Mouse (Mus musculus) layer of hippocampus, adult 2 months (tissue): ENCODE measurements at regions not wholly inside any gene's neighbourhood (a gene's known extent, or its start where the extent isn't known, plus 50 kb on each side); places are given as distances from the start of the nearest gene placed in this dataset.
A peak's percentile ranks its signal among the peaks of the same experiment; 100 is the strongest.

Source experiments
- DNase-seq, 2 experiments: peaks; one replicate each; pipeline ENCODE4 v3.0.0; 2022; ENCODE audit warnings: low spot score in 2 of 2
- H3K27ac ChIP-seq: fragments of 200-600 bp; 2 replicates; pipeline ENCODE4 v1.8.1; 2022
- H3K4me3 ChIP-seq: fragments of 200-600 bp; 2 replicates; pipeline ENCODE4 v1.8.1; 2022; ENCODE audit warnings: mild to moderate bottlenecking
- CTCF ChIP-seq: fragments of 200-600 bp; conservative IDR thresholded peaks from 2 replicates; pipeline ENCODE4 v1.8.1; 2022; ENCODE audit warnings: antibody characterized with exemption, mild to moderate bottlenecking, moderate library complexity

DNA sequence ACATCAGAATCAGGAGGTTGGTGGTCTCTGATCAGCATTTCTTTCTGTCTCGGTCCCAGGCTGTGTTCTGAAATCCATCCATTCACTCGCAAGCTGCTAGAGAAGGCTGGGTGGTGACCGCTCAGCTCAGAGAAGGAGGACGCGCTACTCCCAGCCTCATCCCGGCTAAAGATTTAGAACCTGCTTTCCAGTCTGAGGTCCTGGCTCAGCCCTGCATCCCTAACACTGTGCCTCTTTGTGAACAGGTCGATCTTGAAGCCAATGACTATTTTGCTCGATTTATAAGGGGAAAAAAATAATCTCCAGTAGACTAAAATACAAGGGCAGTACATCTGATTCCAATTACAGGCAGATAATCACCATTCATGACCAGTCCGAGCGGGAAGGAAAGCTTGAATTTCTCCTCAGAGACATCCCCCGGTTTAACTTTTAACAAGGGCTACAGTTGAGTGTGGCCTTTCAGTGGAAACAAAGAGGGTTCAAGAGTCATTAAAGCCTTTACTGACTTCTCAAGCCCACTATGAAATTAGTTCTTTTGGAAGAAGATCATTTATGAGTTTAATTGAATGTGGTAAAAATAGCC, 280.6 kb downstream of the Wdr11 start:
- TF ChIP-seq CTCF = no peak
- Histone ChIP-seq H3K4me3 (no peak overlapping the region), H3K27ac (no peak overlapping the region)
- DNase-seq = no peak

DNA sequence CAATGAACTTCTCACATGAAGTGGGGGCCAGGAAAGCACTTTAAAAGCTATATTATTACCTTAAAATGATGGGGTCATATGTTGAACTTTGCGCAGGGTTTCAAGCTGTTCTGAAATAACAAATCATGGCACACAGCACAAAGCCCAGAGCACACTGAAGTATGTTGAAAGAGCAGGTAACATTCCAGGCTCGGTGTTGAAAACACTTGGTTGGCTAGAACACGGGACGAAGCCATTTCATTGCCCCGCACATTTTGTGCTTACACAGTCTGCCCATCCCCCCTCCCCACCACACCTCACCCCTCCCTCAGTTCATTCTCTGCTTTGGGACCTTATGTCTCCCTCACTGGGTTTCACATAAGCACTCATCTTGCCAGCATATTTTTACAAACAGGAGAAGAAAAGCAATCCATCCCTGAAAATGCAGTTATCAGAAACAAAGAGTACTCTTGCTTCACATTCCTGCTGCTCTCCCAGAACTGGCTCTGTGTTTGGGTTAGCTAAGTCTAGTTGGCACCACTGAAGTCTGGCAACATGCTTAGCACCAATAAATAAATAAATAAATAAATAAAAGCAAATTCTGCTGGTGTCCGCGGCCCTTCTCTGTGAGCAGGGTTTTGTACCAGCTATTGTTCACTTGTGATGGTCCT, 284.7 kb downstream of the Wdr11 start:
- peak in 1 of 2 experiments; percentile 7 for DNase-seq
- Histone ChIP-seq H3K27ac (no peak overlapping the region), H3K4me3 (no peak overlapping the region)
- no peak for TF ChIP-seq CTCF

DNA sequence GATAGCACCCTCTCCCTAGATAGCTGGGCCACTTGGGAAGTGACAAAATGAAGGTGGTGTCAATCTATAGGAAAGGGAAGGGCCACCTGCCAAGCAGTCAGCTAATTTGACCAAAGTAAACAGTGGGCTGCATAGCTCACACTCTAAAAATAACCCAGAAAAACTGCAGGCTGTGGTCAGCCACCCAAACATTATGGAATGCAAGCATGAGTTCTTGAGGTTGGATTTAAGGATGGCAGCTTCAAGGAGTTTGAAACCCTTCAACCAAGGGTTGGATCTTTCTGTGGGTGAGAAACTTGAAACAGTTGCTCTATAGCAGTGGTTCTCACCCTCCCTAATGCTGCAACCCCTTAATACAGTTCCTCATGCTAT, 285.2 kb downstream of the Wdr11 start:
- Histone ChIP-seq H3K4me3 (no peak overlapping the region), H3K27ac (no peak overlapping the region)
- TF ChIP-seq CTCF = no peak
- no peak for DNase-seq

DNA sequence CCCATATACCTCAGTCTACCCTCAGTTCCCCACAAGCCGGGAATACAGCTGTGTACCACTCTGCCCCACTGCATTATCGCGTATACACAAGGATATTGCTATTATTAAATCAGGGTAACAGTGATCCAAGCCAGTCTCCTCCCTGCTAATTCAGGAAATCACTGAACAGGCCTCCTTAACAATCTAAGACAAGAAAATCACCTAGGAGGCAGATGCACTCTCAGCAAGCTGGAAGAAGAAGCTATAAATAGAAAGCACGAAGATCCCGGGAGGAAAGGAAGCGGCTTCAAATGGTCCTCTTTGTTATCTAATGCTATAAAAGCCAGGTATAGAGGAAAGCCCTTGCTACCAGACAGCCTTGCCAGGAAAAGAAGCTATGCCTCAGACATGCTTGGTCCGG, 304.6 kb downstream of the Wdr11 start:
- no peak overlapping the region for H3K4me3 ChIP-seq
- no peak overlapping the region for H3K27ac ChIP-seq
- TF ChIP-seq CTCF = no peak
- no peak for DNase-seq

DNA sequence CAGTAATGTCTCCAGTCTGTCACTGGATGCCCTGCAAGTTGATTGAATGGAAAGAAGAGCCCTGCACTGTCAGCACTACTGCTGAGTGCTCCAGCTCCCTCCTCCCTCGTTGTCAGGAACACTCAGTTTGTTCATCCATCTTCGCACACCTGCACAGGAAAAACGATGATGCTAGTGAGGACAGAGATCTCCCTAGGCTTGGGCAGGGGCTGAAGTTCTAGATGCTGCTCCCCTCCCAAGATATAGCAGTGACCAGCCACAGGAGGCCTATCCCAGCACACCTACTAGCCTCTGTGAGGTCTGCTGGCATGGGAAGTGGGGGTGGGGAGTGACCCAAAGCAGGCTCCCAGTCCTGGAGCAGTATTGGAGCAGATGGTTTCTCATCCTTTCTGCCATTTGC, 305.8 kb downstream of the Wdr11 start:
- H3K4me3 ChIP-seq = no peak overlapping the region
- no peak for TF ChIP-seq CTCF
- H3K27ac ChIP-seq = no peak overlapping the region
- no peak for DNase-seq

DNA sequence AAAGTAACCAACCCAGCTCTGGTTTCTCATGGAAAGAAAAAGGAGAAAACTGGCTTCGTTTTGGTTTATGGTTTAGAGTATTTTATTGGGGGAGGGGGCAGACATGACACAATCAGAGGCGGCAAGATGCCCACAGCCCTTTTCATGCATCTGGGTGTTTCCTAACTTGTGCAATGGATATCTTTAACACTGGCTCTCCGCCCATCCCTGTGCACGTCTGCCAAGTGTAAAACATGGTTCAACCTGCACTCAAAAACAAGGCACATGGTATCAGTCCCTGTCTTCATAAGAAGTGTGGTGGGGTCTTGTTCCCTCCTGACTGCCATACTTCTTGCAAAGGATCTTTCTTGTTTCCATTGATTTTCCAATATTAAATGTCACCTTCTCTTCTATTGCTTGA, 310.6 kb downstream of the Wdr11 start:
- Histone ChIP-seq H3K4me3 (no peak overlapping the region), H3K27ac (no peak overlapping the region)
- no peak for TF ChIP-seq CTCF
- DNase-seq = no peak

DNA sequence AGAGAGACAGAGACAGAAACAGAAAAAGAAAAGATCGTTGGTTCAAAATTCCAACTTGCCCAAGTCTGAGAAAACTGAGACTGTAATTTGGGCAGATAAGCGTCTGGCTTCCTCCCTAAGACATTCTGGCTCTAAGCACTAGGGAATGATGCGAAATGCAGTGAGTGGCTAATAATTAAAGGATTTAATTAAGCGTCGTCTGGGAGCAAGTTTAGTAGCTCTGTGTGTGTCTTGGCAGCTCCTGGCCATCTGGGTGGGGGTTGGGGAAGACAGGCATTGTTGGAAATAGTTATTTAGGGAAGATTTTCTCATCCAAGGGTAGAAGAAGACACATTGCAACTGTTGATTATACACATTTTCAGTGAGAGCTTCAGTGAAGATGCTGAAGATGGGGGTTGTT, 311.5 kb downstream of the Wdr11 start:
- H3K4me3 ChIP-seq = no peak overlapping the region
- no peak overlapping the region for H3K27ac ChIP-seq
- DNase-seq = no peak
- no peak for TF ChIP-seq CTCF

DNA sequence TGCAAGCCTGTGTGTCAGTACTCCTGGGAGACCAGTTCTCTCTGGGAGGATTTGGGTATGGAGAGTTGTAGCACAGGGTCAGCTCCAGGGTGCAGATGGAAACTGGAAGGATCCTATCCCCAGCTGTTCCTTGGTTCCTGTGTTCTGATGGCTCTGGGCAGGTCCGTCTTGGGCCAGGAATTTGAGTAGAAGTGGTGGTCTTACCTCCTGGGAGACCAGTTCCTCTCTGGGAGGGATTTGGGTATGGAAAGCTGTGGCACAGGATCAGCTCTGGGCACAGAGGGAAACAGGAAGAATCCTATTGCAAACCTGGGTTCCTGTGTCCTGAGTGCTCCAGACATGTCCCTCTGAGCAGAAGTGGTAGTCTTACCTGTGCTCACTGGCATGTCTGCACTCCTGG, 314.5 kb downstream of the Wdr11 start:
- H3K27ac ChIP-seq = no peak overlapping the region
- no peak for TF ChIP-seq CTCF
- no peak for DNase-seq
- H3K4me3 ChIP-seq = no peak overlapping the region

DNA sequence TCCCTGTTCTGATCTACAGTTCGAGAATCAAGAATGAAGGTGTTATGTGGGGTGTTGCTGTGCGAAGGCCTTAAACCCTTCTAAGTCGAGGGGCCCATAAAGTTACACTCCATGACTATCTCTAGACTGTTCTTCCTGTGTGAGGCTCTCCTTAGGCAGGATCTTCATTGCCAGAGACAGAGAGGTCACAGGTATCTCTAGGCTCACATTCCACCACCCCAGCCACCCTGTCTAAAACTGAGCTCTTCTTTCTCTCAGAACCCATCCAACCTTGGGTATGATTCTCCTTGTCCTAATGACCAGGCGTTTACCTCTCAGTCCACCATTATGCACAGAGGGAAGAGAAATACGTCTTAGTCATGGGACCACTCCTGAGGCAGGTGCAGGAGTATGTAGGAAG, 317.2 kb downstream of the Wdr11 start:
- H3K4me3 ChIP-seq = no peak overlapping the region
- no peak overlapping the region for H3K27ac ChIP-seq
- no peak for TF ChIP-seq CTCF
- no peak for DNase-seq

DNA sequence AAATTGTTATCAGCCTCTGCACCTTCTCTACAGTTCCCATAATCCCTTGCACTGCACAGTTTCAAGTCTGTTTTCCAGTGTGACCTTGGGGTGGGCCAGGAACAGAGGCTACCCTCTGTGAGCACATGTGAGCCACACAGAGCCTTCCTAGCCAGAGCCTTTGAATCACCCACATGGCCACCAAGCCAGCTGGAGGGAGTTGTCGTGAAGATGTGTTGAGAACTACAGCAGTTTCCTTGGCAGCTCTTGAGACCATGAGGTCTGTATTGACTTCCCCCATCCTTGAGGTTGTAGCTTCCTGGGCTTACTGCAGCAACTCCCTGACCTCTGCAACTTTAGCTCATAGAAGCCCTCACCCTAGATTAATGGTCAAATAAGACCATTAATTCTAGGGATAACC, 318.1 kb downstream of the Wdr11 start:
- no peak for TF ChIP-seq CTCF
- DNase-seq = no peak
- H3K4me3 ChIP-seq = no peak overlapping the region
- no peak overlapping the region for H3K27ac ChIP-seq

DNA sequence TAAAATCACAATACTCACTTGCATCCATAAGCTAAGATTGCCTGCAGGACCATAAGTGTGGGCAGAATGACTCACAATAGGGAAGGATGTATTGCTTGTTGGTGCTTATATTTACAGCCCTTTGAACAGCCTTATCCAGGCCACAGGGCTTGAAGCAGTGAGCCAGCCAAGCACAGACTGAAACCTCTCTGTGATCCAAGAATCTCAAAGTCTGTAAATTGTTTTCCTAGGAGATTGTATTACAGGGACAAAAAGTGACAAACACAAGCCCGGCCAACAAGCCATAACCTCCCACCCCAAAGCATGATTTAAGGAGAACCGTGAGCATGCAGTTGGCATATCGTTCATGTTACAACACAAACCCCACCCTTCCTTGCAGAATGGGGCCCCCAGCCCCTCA, 319.2 kb downstream of the Wdr11 start:
- DNase-seq = no peak
- TF ChIP-seq CTCF = no peak
- H3K27ac ChIP-seq = no peak overlapping the region
- no peak overlapping the region for H3K4me3 ChIP-seq

DNA sequence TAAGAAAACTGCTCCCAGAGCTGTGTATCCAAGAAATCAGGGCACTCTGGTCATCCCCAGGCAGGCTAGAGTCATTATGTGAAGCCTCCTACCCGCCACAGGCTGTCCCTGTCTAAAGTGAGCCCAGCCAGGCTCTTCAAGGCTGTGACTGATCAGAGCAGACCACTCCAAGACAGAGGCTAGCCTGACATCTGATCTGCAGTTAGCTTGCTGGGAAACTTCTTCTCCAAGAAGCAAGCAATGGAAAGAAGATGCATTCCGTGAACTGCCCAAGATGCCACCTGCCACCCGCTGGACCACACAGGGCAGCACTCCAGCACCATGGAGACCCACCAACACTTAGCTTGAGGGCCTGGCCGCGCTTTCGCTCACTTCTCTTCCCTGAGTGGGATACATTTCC, 323.2 kb downstream of the Wdr11 start:
- Histone ChIP-seq H3K27ac (no peak overlapping the region), H3K4me3 (no peak overlapping the region)
- DNase-seq = no peak
- no peak for TF ChIP-seq CTCF

DNA sequence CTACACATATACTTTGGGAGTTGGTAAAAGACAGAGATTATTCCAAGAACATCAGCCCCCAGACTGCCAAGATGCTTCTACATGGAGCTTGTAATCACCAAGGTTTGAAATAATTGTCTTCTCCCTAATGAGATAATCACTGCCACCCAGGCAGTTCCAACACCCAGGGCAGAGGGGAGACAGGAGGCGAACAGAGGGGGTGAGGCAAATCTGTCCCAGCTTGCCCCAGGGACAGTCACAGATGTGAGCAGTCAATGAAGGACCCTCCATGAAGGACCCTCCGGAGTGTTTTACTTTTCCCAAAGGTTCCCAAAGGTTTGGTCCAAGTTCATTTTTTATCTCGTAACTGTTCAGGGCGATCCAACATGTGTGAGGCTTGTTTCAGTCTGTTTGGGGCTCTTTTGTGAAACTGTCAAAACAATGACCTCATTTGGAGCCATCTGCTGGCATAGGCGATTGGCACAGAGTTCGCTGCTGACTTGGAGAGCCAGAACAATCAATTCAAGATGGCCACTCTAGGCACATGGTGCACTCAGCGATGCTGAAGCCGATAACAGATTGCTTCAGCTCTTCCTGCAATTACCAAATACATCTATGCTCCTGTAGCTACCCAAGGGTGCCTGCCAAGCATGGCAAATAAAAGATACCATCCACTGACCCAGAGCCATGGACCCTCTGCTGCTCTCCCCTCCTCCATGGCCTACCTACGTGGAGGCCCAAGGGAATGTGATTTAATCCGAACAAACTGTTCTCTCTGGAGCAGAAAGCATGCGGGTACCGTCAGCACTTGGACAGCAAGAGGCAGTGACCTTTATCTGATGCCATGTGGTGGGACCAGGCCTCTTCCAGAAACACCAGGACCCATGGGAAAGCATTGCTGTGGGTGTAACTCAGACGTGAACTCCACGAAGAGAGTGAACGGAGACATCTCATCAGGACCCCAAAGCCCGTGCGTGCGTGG, 326.9 kb downstream of the Wdr11 start:
- no peak for TF ChIP-seq CTCF
- H3K27ac ChIP-seq = peak overlapping the region; percentile 74
- H3K4me3 ChIP-seq = no peak overlapping the region
- DNase-seq = peak; percentile 51 to 71
